Mouse (Mus musculus) brain, embryonic 18.5 days (tissue): ENCODE measurements around the gene Pde4d.

ENCODE experiments used
- DNase-seq: peaks from one replicate; pipeline ENCODE4 v3.0.0-alpha.2; 2012; ENCODE audit warnings: low read depth, low spot score

The Pde4d gene

GRCm38 (mm10) chr13:109168556-109169334 lies 719.0 kb downstream of the Pde4d start:
- no peak for DNase-seq

GRCm38 (mm10) chr13:109169335-109169606 lies 719.5 kb downstream of the Pde4d start:
- no peak for DNase-seq

GRCm38 (mm10) chr13:109171688-109172087 lies 721.9 kb downstream of the Pde4d start:
- DNase-seq: no peak

- DNase-seq: no peak
These were observed 725.5 kb downstream of the Pde4d start for GRCm38 (mm10) chr13:109175281-109175680.

- DNase-seq: no peak
These were observed 726.3 kb downstream of the Pde4d start for GRCm38 (mm10) chr13:109175852-109176621.

- no peak for DNase-seq
These were observed 731.6 kb downstream of the Pde4d start for GRCm38 (mm10) chr13:109181363-109181762.

- DNase-seq: no peak
These were observed 740.9 kb downstream of the Pde4d start for GRCm38 (mm10) chr13:109190652-109191051.

GRCm38 (mm10) chr13:109191176-109191575 lies 741.4 kb downstream of the Pde4d start:
- DNase-seq: no peak

- no peak for DNase-seq
These were observed 755.8 kb downstream of the Pde4d start for GRCm38 (mm10) chr13:109205541-109205940.

GRCm38 (mm10) chr13:109208607-109209006 lies 758.9 kb downstream of the Pde4d start:
- DNase-seq: no peak

- DNase-seq: no peak
These were observed 759.7 kb downstream of the Pde4d start for GRCm38 (mm10) chr13:109209413-109209812.

GRCm38 (mm10) chr13:109210403-109210802 lies 760.7 kb downstream of the Pde4d start:
- no peak for DNase-seq

GRCm38 (mm10) chr13:109211471-109211870 lies 761.7 kb downstream of the Pde4d start:
- DNase-seq: no peak

- no peak for DNase-seq
These were observed 762.3 kb downstream of the Pde4d start for GRCm38 (mm10) chr13:109211941-109212487.

GRCm38 (mm10) chr13:109212788-109213473 lies 763.2 kb downstream of the Pde4d start:
- DNase-seq: no peak

GRCm38 (mm10) chr13:109219019-109219725 lies 769.4 kb downstream of the Pde4d start:
- no peak for DNase-seq

- DNase-seq: peak; percentile 36
These were observed 779.3 kb downstream of the Pde4d start for GRCm38 (mm10) chr13:109228967-109229617.

- DNase-seq: no peak
These were observed 780.0 kb downstream of the Pde4d start for GRCm38 (mm10) chr13:109229618-109230334.

- DNase-seq: no peak
These were observed 780.7 kb downstream of the Pde4d start for GRCm38 (mm10) chr13:109230335-109230987.
